In the genomic region with DNA sequence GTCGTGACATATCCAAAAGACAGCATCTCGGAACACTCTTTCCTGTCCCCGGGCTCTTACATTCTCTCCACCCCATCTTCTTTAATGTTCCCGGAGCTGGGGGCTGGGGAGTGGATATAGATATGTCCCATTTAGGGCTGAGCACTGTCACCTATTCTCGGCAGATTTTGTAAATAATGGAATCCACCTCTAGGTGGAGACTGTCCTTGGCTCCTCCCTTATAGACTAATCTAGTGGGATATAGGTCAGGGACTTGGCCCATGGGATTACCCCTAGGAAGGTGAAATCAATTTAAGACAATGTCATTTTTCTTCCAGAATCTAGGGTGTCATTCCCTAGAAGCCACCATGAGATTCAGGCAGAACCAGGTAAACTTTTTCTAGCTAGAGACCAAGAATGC, we compare ENCODE assay signal across 7 mouse cellular contexts. TPM values are rescaled to one million over a fixed set of nuclear protein-coding genes. Genes with fewer than 3 reads are reported as not detected.
DNase-seq lines count a peak whose midpoint lies in the region; ATAC-seq lines count a peak whose summit lies in the region.

No protein-coding gene starts in this region.

- no peak overlapping the region for H3K9ac ChIP-seq in lung, embryonic 15.5 days
- no peak overlapping the region for H3K9ac ChIP-seq in hindbrain, embryonic 12.5 days
- no peak overlapping the region for H3K9ac ChIP-seq in midbrain, embryonic 13.5 days (replicated peaks)

- 39% methylated on average over 5 of the region's 5 CpGs for WGBS in lung, embryonic 15.5 days
- 50% methylated on average over 5 of the region's 5 CpGs for WGBS in hindbrain, embryonic 12.5 days
- WGBS in midbrain, embryonic 13.5 days, result 49% methylated on average over 5 of the region's 5 CpGs

- DNase-seq in lung, postnatal 10 days, result no peak
- DNase-seq in c-Kit-positive CD71-positive TER-119-negative erythroid progenitor cells, embryonic 14.5 days (ENCODE audit: low read depth), result peak; percentile 62
- no peak for DNase-seq in layer of hippocampus, postnatal 36 days
- no peak for DNase-seq in right cerebral cortex, adult 2 months (ENCODE audit: low spot score in 2 of 2)

- no peak overlapping the region for H3K27ac ChIP-seq in lung, embryonic 15.5 days
- no peak overlapping the region for H3K27ac ChIP-seq in hindbrain, embryonic 12.5 days
- no peak overlapping the region for H3K27ac ChIP-seq in midbrain, embryonic 13.5 days

- H3K9me3 ChIP-seq in lung, embryonic 15.5 days, result no peaks in the 10 kb centered on the region
- no peaks in the 10 kb centered on the region for H3K9me3 ChIP-seq in hindbrain, embryonic 12.5 days (replicated peaks)
- no peaks in the 10 kb centered on the region for H3K9me3 ChIP-seq in midbrain, embryonic 13.5 days

- ATAC-seq in lung, embryonic 15.5 days (ENCODE audit: borderline replicate concordance, extremely low read depth, low FRiP score, low TSS enrichment), result no peak
- no peak for ATAC-seq in hindbrain, embryonic 12.5 days (ENCODE audit: low FRiP score)
- ATAC-seq in midbrain, embryonic 13.5 days, result no peak

- no peaks in the 10 kb centered on the region for H3K36me3 ChIP-seq in lung, embryonic 15.5 days
- H3K36me3 ChIP-seq in hindbrain, embryonic 12.5 days, result no peaks in the 10 kb centered on the region
- H3K36me3 ChIP-seq in midbrain, embryonic 13.5 days, result peaks cover 3% of the 10 kb centered on the region; the same call in 1 of the 2 replicates

- H3K4me2 ChIP-seq in lung, embryonic 15.5 days, result peak overlapping the region; percentile 78
- peak overlapping the region; percentile 86 for H3K4me2 ChIP-seq in hindbrain, embryonic 12.5 days (replicated peaks)
- peak overlapping the region; percentile 92 for H3K4me2 ChIP-seq in midbrain, embryonic 13.5 days (replicated peaks)

- H3K4me1 ChIP-seq in lung, embryonic 15.5 days, result peaks cover 39% of the 10 kb centered on the region
- H3K4me1 ChIP-seq in hindbrain, embryonic 12.5 days, result peaks cover 26% of the 10 kb centered on the region
- H3K4me1 ChIP-seq in midbrain, embryonic 13.5 days (replicated peaks), result peaks cover 35% of the 10 kb centered on the region

- H3K27me3 ChIP-seq in lung, embryonic 15.5 days, result no peaks in the 10 kb centered on the region
- no peaks in the 10 kb centered on the region for H3K27me3 ChIP-seq in hindbrain, embryonic 12.5 days
- no peaks in the 10 kb centered on the region for H3K27me3 ChIP-seq in midbrain, embryonic 13.5 days

- H3K4me3 ChIP-seq in lung, embryonic 15.5 days, result peak overlapping the region; percentile 77
- peak overlapping the region; percentile 84 for H3K4me3 ChIP-seq in hindbrain, embryonic 12.5 days
- H3K4me3 ChIP-seq in midbrain, embryonic 13.5 days (replicated peaks), result peak overlapping the region; percentile 82

RNA-seq across cellular contexts. Expression of gene Ick, which starts 0.7 kb away (rescaled TPM):
- polyA plus RNA-seq in lung, embryonic 15.5 days (2015; fragmentation: Nextera tagmentation; extraction: Ambion mirVana), result 17.5 and 19.1 TPM in 2 replicates
- 38.1 and 40.0 TPM in 2 replicates for polyA plus RNA-seq in hindbrain, embryonic 12.5 days (2016; fragmentation: Nextera tagmentation; extraction: Ambion mirVana)
- polyA plus RNA-seq in midbrain, embryonic 13.5 days (2015; fragmentation: Nextera tagmentation; extraction: Ambion mirVana), result 42.0 and 42.3 TPM in 2 replicates
- 10 to 100 TPM; 21.3 to 22.2 TPM for total RNA-seq in layer of hippocampus, postnatal 36 days (2021)

RNA-seq across cellular contexts. Expression of gene Fbxo9, which starts 0.8 kb away (rescaled TPM):
- 41.6 and 46.8 TPM in 2 replicates for polyA plus RNA-seq in lung, embryonic 15.5 days (2015; fragmentation: Nextera tagmentation; extraction: Ambion mirVana)
- polyA plus RNA-seq in hindbrain, embryonic 12.5 days (2016; fragmentation: Nextera tagmentation; extraction: Ambion mirVana), result 42.0 and 43.1 TPM in 2 replicates
- polyA plus RNA-seq in midbrain, embryonic 13.5 days (2015; fragmentation: Nextera tagmentation; extraction: Ambion mirVana), result 38.2 and 44.3 TPM in 2 replicates
- total RNA-seq in layer of hippocampus, postnatal 36 days (2021), result 10 to 100 TPM; 90.2 to 92.4 TPM

RNA-seq across cellular contexts. Expression of gene Gcm1, which starts 57.9 kb away (rescaled TPM):
- polyA plus RNA-seq in lung, embryonic 15.5 days (2015; fragmentation: Nextera tagmentation; extraction: Ambion mirVana), result 0.31 and 0.36 TPM in 2 replicates
- polyA plus RNA-seq in hindbrain, embryonic 12.5 days (2016; fragmentation: Nextera tagmentation; extraction: Ambion mirVana), result not detected in 2 replicates
- 0.07 TPM in 1 of 2 replicates, not detected in the other for polyA plus RNA-seq in midbrain, embryonic 13.5 days (2015; fragmentation: Nextera tagmentation; extraction: Ambion mirVana)
- total RNA-seq in layer of hippocampus, postnatal 36 days (2021), result not detected
